Mouse (Mus musculus): Measurements from ENCODE around the gene Nek11. TPM values are rescaled to one million over a fixed set of nuclear protein-coding genes. Genes with fewer than 3 reads are reported as not detected.

The Nek11 gene
- 0.05 TPM in 1 of 2 replicates, not detected in the other for polyA plus RNA-seq (2015; fragmentation: Nextera tagmentation; extraction: Ambion mirVana)

DNA sequence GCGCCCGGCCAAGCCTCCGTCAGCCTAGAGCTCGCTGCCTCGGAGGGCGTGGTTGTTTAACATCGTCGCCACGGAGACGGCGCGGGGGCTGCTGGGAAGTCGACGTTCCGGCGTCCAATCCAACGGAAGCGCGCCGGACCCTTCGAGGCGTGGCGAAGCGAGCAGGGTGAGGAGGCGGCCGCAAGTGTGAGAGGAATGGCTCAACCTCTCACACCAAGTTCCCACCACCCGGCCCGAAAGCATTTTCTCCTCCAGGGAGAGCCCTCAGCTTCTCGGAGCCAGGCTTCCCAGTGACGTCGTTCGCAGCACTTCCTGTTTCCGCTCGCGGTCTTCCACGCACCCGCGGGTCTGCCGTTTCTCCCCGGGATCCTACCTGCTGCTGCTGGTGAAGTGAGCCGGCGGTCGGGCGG, at the start of gene Nek11, which contains the start of gene Aste1:
Gene Nek11 (minus strand): TSS at position 307 of the 410 bp plus-strand sequence.
Gene Aste1 (plus strand): TSS at position 175 of the 410 bp plus-strand sequence.
- H3K9me3 ChIP-seq (ENCODE audit: low read length), result no peaks in the 10 kb centered on the region
- H3K4me1 ChIP-seq (ENCODE audit: insufficient read depth), result peaks cover 17% of the 10 kb centered on the region
- peak within 1 kb of the TSS; percentile 84 for H3K9ac ChIP-seq (replicated peaks)
- peaks cover 7% of the 10 kb centered on the region; the same call in 1 of the 2 replicates for H3K36me3 ChIP-seq (replicated peaks; ENCODE audit: insufficient read depth, low read length)
- peak within 1 kb of the TSS; percentile 79 for H3K4me3 ChIP-seq (ENCODE audit: low read depth, low read length)
- H3K27ac ChIP-seq (ENCODE audit: low read depth), result peak within 1 kb of the TSS; percentile 94
- peak; percentile 97 for DNase-seq
- ATAC-seq, result peak; percentile 99
- 0 out of 2 replicates have a peak, but pooled peaks have one; percentile 15 for TF ChIP-seq CTCF (IDR thresholded peaks at IDR 0.05; ENCODE audit: low read depth)
- no peak for TF ChIP-seq EP300 (IDR thresholded peaks at IDR 0.05; ENCODE audit: low read depth)
- under 1% methylated on average over 44 of the region's 44 CpGs for WGBS (ENCODE audit: insufficient replicate concordance)
- no peaks in the 10 kb centered on the region for H3K27me3 ChIP-seq (ENCODE audit: insufficient read depth, low read length)
- peak within 1 kb of the TSS; percentile 85 for H3K4me2 ChIP-seq (ENCODE audit: low read depth, low read length)

DNA sequence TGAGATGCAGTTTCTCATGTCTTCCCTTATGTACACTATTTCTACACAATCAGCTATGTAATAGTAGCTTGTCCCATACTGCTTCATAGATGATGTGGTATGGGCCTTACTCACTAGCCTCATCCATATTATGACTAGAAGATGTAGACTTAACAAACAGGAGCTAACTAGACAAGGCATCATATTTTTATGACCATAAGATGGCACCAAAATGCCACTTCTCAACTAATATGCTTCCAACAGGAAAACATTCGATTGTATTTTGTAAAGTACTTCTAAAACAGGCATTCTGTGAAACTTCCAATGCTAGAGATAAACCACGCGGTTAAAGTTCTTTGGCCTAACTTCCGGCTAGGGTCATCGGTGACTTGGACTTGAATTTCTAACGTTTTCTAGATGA, 13.2 kb upstream of the Nek11 start:
- 87% methylated on average over 6 of the region's 6 CpGs for WGBS (ENCODE audit: insufficient replicate concordance)
- Histone ChIP-seq H3K4me2 (ENCODE audit: low read depth, low read length) (no peak overlapping the region), H3K4me3 (ENCODE audit: low read depth, low read length) (no peak overlapping the region), H3K9ac (replicated peaks) (no peak overlapping the region), H3K4me1 (ENCODE audit: insufficient read depth) (no peaks in the 10 kb centered on the region), H3K36me3 (replicated peaks; ENCODE audit: insufficient read depth, low read length) (peaks cover 31% of the 10 kb centered on the region), H3K9me3 (ENCODE audit: low read length) (no peaks in the 10 kb centered on the region), H3K27me3 (ENCODE audit: insufficient read depth, low read length) (no peaks in the 10 kb centered on the region), H3K27ac (ENCODE audit: low read depth) (no peak overlapping the region)
- DNase-seq (no peak), ATAC-seq (no peak)
- TF ChIP-seq EP300 (IDR thresholded peaks at IDR 0.05; ENCODE audit: low read depth) (no peak), CTCF (IDR thresholded peaks at IDR 0.05; ENCODE audit: low read depth) (0 out of 2 replicates have a peak, but pooled peaks have one; percentile 17)

DNA sequence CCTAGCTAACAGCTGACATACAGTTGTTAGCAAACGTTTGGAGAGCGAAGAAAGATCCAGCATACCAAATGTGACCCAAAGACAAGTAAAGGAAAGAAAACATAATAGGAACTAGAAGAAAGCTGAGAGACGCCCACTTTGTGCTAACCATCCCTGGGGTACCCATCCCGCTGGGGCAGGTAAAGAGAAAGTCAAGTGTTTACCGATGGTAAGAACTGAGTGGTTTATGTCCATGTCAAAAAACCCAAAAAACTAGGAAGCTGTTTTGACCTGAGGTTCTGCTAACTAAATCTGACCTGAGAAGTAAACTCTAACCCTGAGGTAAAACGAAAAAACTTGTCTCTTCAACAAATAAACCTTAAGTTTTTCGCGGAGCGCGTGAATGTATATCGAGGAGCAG, 604 bp downstream of the Nek11 start:
- Histone ChIP-seq H3K27ac (ENCODE audit: low read depth) (no peak overlapping the region), H3K9me3 (ENCODE audit: low read length) (no peaks in the 10 kb centered on the region), H3K4me3 (ENCODE audit: low read depth, low read length) (peak overlapping the region; percentile 79), H3K4me1 (ENCODE audit: insufficient read depth) (peaks cover 17% of the 10 kb centered on the region), H3K9ac (replicated peaks) (peak overlapping the region; percentile 43; the same call in 1 of the 2 replicates), H3K4me2 (ENCODE audit: low read depth, low read length) (peak overlapping the region; percentile 85), H3K27me3 (ENCODE audit: insufficient read depth, low read length) (no peaks in the 10 kb centered on the region), H3K36me3 (replicated peaks; ENCODE audit: insufficient read depth, low read length) (peaks cover 7% of the 10 kb centered on the region; the same call in 1 of the 2 replicates)
- ATAC-seq (no peak), DNase-seq (no peak)
- 13% methylated on average over 11 of the region's 11 CpGs for WGBS (ENCODE audit: insufficient replicate concordance)
- no peak for TF ChIP-seq CTCF (IDR thresholded peaks at IDR 0.05; ENCODE audit: low read depth)
- TF ChIP-seq EP300 (IDR thresholded peaks at IDR 0.05; ENCODE audit: low read depth), result no peak

DNA sequence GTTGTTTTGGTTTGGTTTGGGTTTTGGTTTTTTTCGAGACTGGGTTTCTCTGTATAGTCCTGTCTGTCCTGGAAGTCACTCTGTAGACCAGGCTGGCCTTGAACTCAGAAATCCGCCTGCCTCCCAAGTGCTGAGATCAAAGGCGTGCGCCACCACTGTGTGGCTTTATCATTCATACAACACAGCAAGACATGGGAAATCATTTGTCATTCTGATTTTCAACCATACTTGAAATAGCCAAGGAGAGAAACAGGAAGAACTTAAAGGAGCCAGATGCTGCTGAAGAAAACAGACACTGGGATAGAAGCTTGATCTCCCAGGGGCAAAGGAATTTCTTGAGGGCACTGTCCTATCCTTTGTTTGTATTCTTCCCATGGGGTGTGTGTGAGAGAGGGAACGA, 4.7 kb downstream of the Nek11 start:
- no peak overlapping the region for H3K9ac ChIP-seq (replicated peaks)
- no peaks in the 10 kb centered on the region for H3K9me3 ChIP-seq (ENCODE audit: low read length)
- no peak for DNase-seq
- ATAC-seq, result no peak
- TF ChIP-seq EP300 (IDR thresholded peaks at IDR 0.05; ENCODE audit: low read depth) (no peak), CTCF (IDR thresholded peaks at IDR 0.05; ENCODE audit: low read depth) (no peak)
- no peaks in the 10 kb centered on the region for H3K36me3 ChIP-seq (replicated peaks; ENCODE audit: insufficient read depth, low read length)
- no peak overlapping the region for H3K4me3 ChIP-seq (ENCODE audit: low read depth, low read length)
- 60% methylated on average over 4 of the region's 5 CpGs for WGBS (ENCODE audit: insufficient replicate concordance)
- H3K27ac ChIP-seq (ENCODE audit: low read depth), result no peak overlapping the region
- H3K4me1 ChIP-seq (ENCODE audit: insufficient read depth), result peaks cover 7% of the 10 kb centered on the region; the same call in 1 of the 2 replicates
- H3K4me2 ChIP-seq (ENCODE audit: low read depth, low read length), result no peak overlapping the region
- H3K27me3 ChIP-seq (ENCODE audit: insufficient read depth, low read length), result no peaks in the 10 kb centered on the region

GRCm38 (mm10) chr9:105389289-105389688, 6.0 kb downstream of the Nek11 start:
- H3K9ac ChIP-seq (replicated peaks), result no peak overlapping the region
- H3K36me3 ChIP-seq (replicated peaks; ENCODE audit: insufficient read depth, low read length), result no peaks in the 10 kb centered on the region
- H3K4me1 ChIP-seq (ENCODE audit: insufficient read depth), result no peaks in the 10 kb centered on the region
- H3K9me3 ChIP-seq (ENCODE audit: low read length), result no peaks in the 10 kb centered on the region
- no peak overlapping the region for H3K27ac ChIP-seq (ENCODE audit: low read depth)
- no peaks in the 10 kb centered on the region for H3K27me3 ChIP-seq (ENCODE audit: insufficient read depth, low read length)
- ATAC-seq (no peak), DNase-seq (peak; percentile 79)
- 10% methylated on average over 4 of the region's 4 CpGs for WGBS (ENCODE audit: insufficient replicate concordance)
- no peak overlapping the region for H3K4me3 ChIP-seq (ENCODE audit: low read depth, low read length)
- H3K4me2 ChIP-seq (ENCODE audit: low read depth, low read length), result no peak overlapping the region
- TF ChIP-seq EP300 (IDR thresholded peaks at IDR 0.05; ENCODE audit: low read depth) (no peak), CTCF (IDR thresholded peaks at IDR 0.05; ENCODE audit: low read depth) (peak; percentile 88)

DNA sequence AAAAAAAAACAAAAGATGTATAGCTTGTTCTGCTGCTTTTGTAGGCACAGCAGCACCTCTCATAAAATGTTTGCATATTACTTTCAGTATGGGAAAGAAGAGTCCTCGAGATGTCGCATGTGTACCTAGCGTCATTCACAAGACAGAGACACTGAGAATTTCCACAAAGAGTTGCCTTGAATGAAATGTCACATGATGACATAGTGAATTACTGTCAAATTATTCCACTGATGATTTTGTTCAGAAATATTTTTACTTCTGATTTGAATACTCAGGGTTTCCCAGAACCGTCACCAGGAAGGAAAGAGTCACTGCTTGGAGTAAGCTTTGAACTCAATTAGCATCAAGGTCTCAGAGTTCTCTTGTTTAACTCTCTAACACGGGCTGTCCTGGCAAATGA, 7.9 kb downstream of the Nek11 start:
- no peak overlapping the region for H3K4me3 ChIP-seq (ENCODE audit: low read depth, low read length)
- no peaks in the 10 kb centered on the region for H3K9me3 ChIP-seq (ENCODE audit: low read length)
- no peak overlapping the region for H3K4me2 ChIP-seq (ENCODE audit: low read depth, low read length)
- TF ChIP-seq CTCF (IDR thresholded peaks at IDR 0.05; ENCODE audit: low read depth) (no peak), EP300 (IDR thresholded peaks at IDR 0.05; ENCODE audit: low read depth) (no peak)
- no peaks in the 10 kb centered on the region for H3K36me3 ChIP-seq (replicated peaks; ENCODE audit: insufficient read depth, low read length)
- WGBS (ENCODE audit: insufficient replicate concordance), result 72% methylated on average over 5 of the region's 5 CpGs
- no peak overlapping the region for H3K27ac ChIP-seq (ENCODE audit: low read depth)
- no peak overlapping the region for H3K9ac ChIP-seq (replicated peaks)
- H3K4me1 ChIP-seq (ENCODE audit: insufficient read depth), result no peaks in the 10 kb centered on the region
- ATAC-seq (no peak), DNase-seq (no peak)
- no peaks in the 10 kb centered on the region for H3K27me3 ChIP-seq (ENCODE audit: insufficient read depth, low read length)
